Mouse (Mus musculus): Measurements from ENCODE around the gene Pcsk2. TPM values are rescaled to one million over a fixed set of nuclear protein-coding genes. Genes with fewer than 3 reads are reported as not detected.

The Pcsk2 gene
- polyA plus RNA-seq, 1 experiment: not detected

DNA sequence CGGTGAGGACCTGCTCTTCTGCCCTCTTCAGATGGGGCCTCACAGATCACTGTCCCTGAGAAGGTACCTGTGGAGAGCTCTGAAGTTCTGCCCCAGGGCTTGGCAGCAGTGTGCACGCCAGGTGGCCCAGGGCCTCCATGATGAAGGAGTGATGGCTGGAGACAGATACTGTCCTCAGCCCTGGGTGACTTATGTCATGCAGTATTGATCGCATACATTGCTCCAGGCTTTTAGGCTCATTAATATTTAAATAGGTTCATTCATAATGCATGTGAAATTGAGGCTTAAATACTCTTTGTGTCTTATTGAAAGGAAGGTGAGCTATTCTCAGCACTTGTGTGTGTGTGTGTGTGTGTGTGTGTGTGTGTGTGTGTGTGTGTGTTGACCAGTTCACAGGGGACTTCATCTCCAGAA, 157.0 kb downstream of the Pcsk2 start:
- Histone ChIP-seq H3K36me3 (ENCODE audit: control insufficient read depth, insufficient read depth, low read length) (no peaks in the 10 kb centered on the region), H3K4me1 (ENCODE audit: control insufficient read depth, insufficient read depth, insufficient read length) (no peaks in the 10 kb centered on the region), H3K4me3 (ENCODE audit: extremely low read depth, insufficient read depth, insufficient read length) (no peak overlapping the region), H3K27ac (ENCODE audit: insufficient read depth, low read length) (no peak overlapping the region), H3K27me3 (ENCODE audit: control insufficient read depth, insufficient read depth, low read length) (no peaks in the 10 kb centered on the region)
- DNase-seq (ENCODE audit: low read depth in 1 of 2, low spot score in 2 of 2): no peak
- WGBS: 82% methylated on average over 3 of the region's 3 CpGs
- TF ChIP-seq POLR2A (IDR thresholded peaks at IDR 0.05; ENCODE audit: low read depth, low read length) (no peak), CTCF (IDR thresholded peaks at IDR 0.05; ENCODE audit: extremely low read depth, insufficient read depth, insufficient read length, insufficient replicate concordance) (no peak)

DNA sequence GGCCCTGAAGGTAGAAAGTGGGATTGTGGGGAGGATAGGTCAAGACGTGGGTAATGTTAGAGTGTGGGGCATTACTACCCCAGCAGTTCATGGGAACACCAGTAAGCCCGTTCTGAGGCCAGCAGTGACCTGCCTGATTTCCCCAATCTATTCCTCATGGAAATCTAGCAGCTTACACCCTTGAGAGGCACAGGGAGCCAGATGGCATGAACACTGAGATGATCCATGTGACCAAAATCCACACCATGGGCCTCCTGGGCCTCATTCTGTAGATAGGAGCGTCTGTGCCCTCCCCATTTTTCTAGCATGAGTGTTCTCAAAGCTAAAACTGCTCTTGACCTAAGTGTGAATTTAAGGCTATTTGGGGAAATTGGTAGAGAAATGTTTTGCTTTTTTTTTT, 162.2 kb downstream of the Pcsk2 start:
- TF ChIP-seq POLR2A (IDR thresholded peaks at IDR 0.05; ENCODE audit: low read depth, low read length) (no peak), CTCF (IDR thresholded peaks at IDR 0.05; ENCODE audit: extremely low read depth, insufficient read depth, insufficient read length, insufficient replicate concordance) (no peak)
- Histone ChIP-seq H3K27ac (ENCODE audit: insufficient read depth, low read length) (no peak overlapping the region), H3K27me3 (ENCODE audit: control insufficient read depth, insufficient read depth, low read length) (no peaks in the 10 kb centered on the region), H3K4me3 (ENCODE audit: extremely low read depth, insufficient read depth, insufficient read length) (no peak overlapping the region), H3K4me1 (ENCODE audit: control insufficient read depth, insufficient read depth, insufficient read length) (no peaks in the 10 kb centered on the region), H3K36me3 (ENCODE audit: control insufficient read depth, insufficient read depth, low read length) (no peaks in the 10 kb centered on the region)
- no peak for DNase-seq (ENCODE audit: low read depth in 1 of 2, low spot score in 2 of 2)
- 75% methylated on average over 3 of the region's 3 CpGs for WGBS

DNA sequence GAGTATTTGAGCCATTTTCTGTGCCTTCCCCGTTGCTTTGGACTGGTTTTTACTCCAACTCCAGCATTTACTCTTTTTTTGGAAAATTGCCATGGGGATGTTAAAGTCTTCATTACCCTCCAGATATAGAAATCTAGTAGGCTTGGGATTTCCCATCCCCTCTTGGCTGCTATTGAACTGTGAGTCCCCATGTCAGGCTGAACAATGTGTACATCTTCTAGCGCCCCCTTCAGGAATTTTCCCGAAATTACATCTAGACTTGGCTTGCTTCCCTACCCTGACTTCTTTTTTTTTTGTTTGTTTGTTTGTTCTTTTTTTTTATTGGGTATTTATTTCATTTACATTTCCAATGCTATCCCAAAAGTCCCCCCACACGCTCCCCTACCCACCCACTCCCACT, 163.3 kb downstream of the Pcsk2 start:
- TF ChIP-seq CTCF (IDR thresholded peaks at IDR 0.05; ENCODE audit: extremely low read depth, insufficient read depth, insufficient read length, insufficient replicate concordance) (no peak), POLR2A (IDR thresholded peaks at IDR 0.05; ENCODE audit: low read depth, low read length) (no peak)
- 24% methylated on average over 4 of the region's 4 CpGs for WGBS
- Histone ChIP-seq H3K27me3 (ENCODE audit: control insufficient read depth, insufficient read depth, low read length) (no peaks in the 10 kb centered on the region), H3K36me3 (ENCODE audit: control insufficient read depth, insufficient read depth, low read length) (no peaks in the 10 kb centered on the region), H3K4me3 (ENCODE audit: extremely low read depth, insufficient read depth, insufficient read length) (no peak overlapping the region), H3K27ac (ENCODE audit: insufficient read depth, low read length) (no peak overlapping the region), H3K4me1 (ENCODE audit: control insufficient read depth, insufficient read depth, insufficient read length) (no peaks in the 10 kb centered on the region)
- DNase-seq (ENCODE audit: low read depth in 1 of 2, low spot score in 2 of 2): no peak

DNA sequence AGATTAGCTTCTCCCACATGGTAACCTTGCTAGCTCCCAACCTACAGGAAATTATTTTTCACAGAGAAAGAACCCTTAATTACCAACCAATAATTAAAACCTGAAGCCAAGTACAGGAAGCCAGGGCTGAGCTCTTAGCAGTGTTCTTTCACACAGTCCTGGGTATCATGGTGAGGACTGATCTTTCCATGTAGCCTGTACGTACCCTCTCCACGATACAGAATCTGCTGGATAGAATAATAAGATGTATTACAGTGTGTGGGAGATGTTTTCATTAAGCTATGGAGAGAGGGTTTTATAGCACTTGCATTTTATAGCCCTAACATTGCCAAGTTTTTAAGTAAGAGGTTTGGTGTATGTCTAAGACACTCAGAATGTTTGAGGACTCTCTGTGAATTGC, 164.0 kb downstream of the Pcsk2 start:
- Histone ChIP-seq H3K27ac (ENCODE audit: insufficient read depth, low read length) (no peak overlapping the region), H3K4me3 (ENCODE audit: extremely low read depth, insufficient read depth, insufficient read length) (no peak overlapping the region), H3K4me1 (ENCODE audit: control insufficient read depth, insufficient read depth, insufficient read length) (no peaks in the 10 kb centered on the region), H3K36me3 (ENCODE audit: control insufficient read depth, insufficient read depth, low read length) (no peaks in the 10 kb centered on the region), H3K27me3 (ENCODE audit: control insufficient read depth, insufficient read depth, low read length) (no peaks in the 10 kb centered on the region)
- TF ChIP-seq CTCF (IDR thresholded peaks at IDR 0.05; ENCODE audit: extremely low read depth, insufficient read depth, insufficient read length, insufficient replicate concordance): no peak
- no peak for TF ChIP-seq POLR2A (IDR thresholded peaks at IDR 0.05; ENCODE audit: low read depth, low read length)
- 82% methylated on average over 2 of the region's 2 CpGs for WGBS
- no peak for DNase-seq (ENCODE audit: low read depth in 1 of 2, low spot score in 2 of 2)

DNA sequence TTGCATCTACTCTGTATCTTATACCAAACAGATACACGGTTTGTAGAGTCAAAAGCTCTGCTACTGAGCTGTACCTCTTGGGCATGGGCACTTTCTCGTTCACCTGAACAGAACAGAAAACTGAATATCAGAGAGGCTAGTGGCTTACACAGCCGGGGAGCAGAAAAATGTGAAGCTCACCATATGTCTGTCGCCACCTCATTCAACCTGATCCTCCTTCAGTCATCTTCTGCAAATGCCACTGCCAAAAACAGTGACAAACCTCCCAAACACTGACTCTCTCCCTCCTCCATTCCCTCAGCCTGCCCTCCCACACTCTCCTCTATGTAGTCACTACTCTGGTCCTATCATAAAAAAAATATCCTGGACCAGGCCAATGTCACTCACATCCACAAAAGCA, 165.9 kb downstream of the Pcsk2 start:
- no peaks in the 10 kb centered on the region for H3K27me3 ChIP-seq (ENCODE audit: control insufficient read depth, insufficient read depth, low read length)
- DNase-seq (ENCODE audit: low read depth in 1 of 2, low spot score in 2 of 2): no peak
- WGBS: 77% methylated on average over 4 of the region's 4 CpGs
- TF ChIP-seq CTCF (IDR thresholded peaks at IDR 0.05; ENCODE audit: extremely low read depth, insufficient read depth, insufficient read length, insufficient replicate concordance): no peak
- no peak for TF ChIP-seq POLR2A (IDR thresholded peaks at IDR 0.05; ENCODE audit: low read depth, low read length)
- no peak overlapping the region for H3K4me3 ChIP-seq (ENCODE audit: extremely low read depth, insufficient read depth, insufficient read length)
- no peak overlapping the region for H3K27ac ChIP-seq (ENCODE audit: insufficient read depth, low read length)
- no peaks in the 10 kb centered on the region for H3K4me1 ChIP-seq (ENCODE audit: control insufficient read depth, insufficient read depth, insufficient read length)
- H3K36me3 ChIP-seq (ENCODE audit: control insufficient read depth, insufficient read depth, low read length): no peaks in the 10 kb centered on the region

DNA sequence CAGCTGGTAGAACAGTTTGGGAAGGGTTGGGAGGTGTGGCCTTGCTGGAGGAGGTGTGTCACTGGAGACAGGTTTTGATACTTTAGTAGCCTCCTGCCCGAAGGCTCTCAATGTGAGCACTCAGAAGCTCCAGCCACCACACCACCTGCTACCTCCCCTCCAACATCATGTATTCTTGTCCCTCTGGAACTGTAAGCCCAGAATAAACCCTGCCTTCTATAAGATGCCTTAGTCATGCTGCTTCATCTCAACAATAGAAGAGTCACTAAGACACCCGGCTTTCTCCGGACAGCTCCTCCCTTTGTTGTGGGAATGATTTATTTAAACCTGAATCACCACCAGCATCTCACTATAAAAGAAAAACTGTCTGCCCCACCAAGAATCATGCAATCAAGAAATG, 166.9 kb downstream of the Pcsk2 start:
- 83% methylated on average over 3 of the region's 3 CpGs for WGBS
- H3K4me1 ChIP-seq (ENCODE audit: control insufficient read depth, insufficient read depth, insufficient read length): no peaks in the 10 kb centered on the region
- H3K27me3 ChIP-seq (ENCODE audit: control insufficient read depth, insufficient read depth, low read length): no peaks in the 10 kb centered on the region
- no peak overlapping the region for H3K27ac ChIP-seq (ENCODE audit: insufficient read depth, low read length)
- no peak for DNase-seq (ENCODE audit: low read depth in 1 of 2, low spot score in 2 of 2)
- no peaks in the 10 kb centered on the region for H3K36me3 ChIP-seq (ENCODE audit: control insufficient read depth, insufficient read depth, low read length)
- TF ChIP-seq CTCF (IDR thresholded peaks at IDR 0.05; ENCODE audit: extremely low read depth, insufficient read depth, insufficient read length, insufficient replicate concordance): no peak
- TF ChIP-seq POLR2A (IDR thresholded peaks at IDR 0.05; ENCODE audit: low read depth, low read length): no peak
- H3K4me3 ChIP-seq (ENCODE audit: extremely low read depth, insufficient read depth, insufficient read length): no peak overlapping the region

DNA sequence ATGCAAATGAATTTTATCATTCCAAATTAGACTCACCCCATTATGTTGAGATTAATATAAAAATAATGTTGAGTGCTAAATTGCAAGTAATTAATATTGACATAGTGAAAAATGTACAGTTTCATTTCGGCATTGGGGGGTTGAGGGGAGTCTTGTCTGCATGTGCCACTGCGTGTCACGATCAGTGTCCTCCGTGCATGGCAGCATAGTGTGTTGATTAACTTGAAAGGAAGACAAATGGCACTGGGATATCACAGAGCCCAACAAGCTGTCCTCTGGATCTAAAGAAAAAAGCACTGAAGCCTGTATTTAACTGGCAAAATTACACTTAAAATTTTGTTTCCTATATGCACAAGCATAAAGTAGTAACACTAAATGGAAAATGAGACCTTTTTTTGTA, 167.9 kb downstream of the Pcsk2 start:
- no peak for DNase-seq (ENCODE audit: low read depth in 1 of 2, low spot score in 2 of 2)
- 87% methylated on average over 4 of the region's 4 CpGs for WGBS
- Histone ChIP-seq H3K27me3 (ENCODE audit: control insufficient read depth, insufficient read depth, low read length) (no peaks in the 10 kb centered on the region), H3K36me3 (ENCODE audit: control insufficient read depth, insufficient read depth, low read length) (no peaks in the 10 kb centered on the region), H3K4me1 (ENCODE audit: control insufficient read depth, insufficient read depth, insufficient read length) (no peaks in the 10 kb centered on the region), H3K4me3 (ENCODE audit: extremely low read depth, insufficient read depth, insufficient read length) (no peak overlapping the region), H3K27ac (ENCODE audit: insufficient read depth, low read length) (no peak overlapping the region)
- TF ChIP-seq CTCF (IDR thresholded peaks at IDR 0.05; ENCODE audit: extremely low read depth, insufficient read depth, insufficient read length, insufficient replicate concordance) (no peak), POLR2A (IDR thresholded peaks at IDR 0.05; ENCODE audit: low read depth, low read length) (no peak)
